Mouse (Mus musculus): ENCODE measurements around the gene Tspan5. TPM values are rescaled to one million over a fixed set of nuclear protein-coding genes. Genes with fewer than 3 reads are reported as not detected.
A peak's percentile ranks its signal among the peaks of the same experiment; 100 is the strongest.

Tspan5 gene
- total RNA-seq, 1 experiment from 2014 or later, result 34.0 TPM

GRCm38 (mm10) chr3:138875282-138875681 is 133.3 kb downstream of the Tspan5 start:
- no peak for ATAC-seq (replicated peaks in 1 of 2; ENCODE audit: insufficient read depth in 1 of 2, low FRiP score in 2 of 2, low TSS enrichment in 1 of 2, low read depth in 1 of 2, poor library complexity in 2 of 2, severe bottlenecking in 2 of 2)

GRCm38 (mm10) chr3:138875936-138876335 is 133.9 kb downstream of the Tspan5 start:
- no peak for ATAC-seq (replicated peaks in 1 of 2; ENCODE audit: insufficient read depth in 1 of 2, low FRiP score in 2 of 2, low TSS enrichment in 1 of 2, low read depth in 1 of 2, poor library complexity in 2 of 2, severe bottlenecking in 2 of 2)

DNA sequence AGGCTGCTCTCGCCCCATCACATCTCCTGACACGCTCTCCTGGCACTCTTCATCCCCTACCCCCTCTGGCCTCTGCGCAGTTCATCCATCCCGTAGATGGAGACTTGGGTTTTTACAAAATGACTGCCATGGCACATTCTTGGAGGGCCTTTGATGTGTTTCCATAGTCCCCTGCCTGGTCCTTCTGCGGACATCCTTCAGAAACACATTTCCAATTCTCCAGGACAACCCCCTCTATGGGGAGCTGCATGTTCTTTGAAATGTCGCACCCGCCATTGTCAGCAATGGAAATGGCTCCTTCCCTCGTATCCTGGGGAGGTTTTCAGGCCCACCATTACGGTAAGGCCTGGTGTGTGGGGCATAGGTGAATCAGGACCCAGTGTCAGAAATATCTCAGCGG is 134.4 kb downstream of the Tspan5 start:
- ATAC-seq (replicated peaks in 1 of 2; ENCODE audit: insufficient read depth in 1 of 2, low FRiP score in 2 of 2, low TSS enrichment in 1 of 2, low read depth in 1 of 2, poor library complexity in 2 of 2, severe bottlenecking in 2 of 2), result no peak

DNA sequence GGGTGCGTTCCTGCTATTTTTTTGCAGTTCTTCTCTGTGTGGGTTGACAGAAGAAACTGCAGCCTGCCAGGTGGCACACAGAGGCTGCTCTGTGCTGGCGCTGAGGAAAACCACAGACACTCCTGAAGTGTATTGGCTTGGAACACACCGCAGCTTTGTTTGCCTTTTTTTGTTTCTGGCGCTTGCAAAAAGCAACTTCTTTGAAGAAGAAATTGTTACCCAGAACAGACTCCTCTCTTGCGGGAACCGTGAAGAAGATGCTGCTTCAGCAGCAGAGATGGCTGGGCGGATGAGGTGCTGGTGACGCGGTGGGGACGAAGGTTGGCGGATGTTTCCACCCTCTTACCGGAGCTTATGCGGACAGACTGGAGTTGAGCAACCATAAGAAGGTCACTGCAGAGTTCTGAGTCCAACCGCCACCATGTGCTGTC is 135.0 kb downstream of the Tspan5 start:
- ATAC-seq (replicated peaks in 1 of 2; ENCODE audit: insufficient read depth in 1 of 2, low FRiP score in 2 of 2, low TSS enrichment in 1 of 2, low read depth in 1 of 2, poor library complexity in 2 of 2, severe bottlenecking in 2 of 2), result no peak

GRCm38 (mm10) chr3:138877741-138878140 is 135.7 kb downstream of the Tspan5 start:
- ATAC-seq (replicated peaks in 1 of 2; ENCODE audit: insufficient read depth in 1 of 2, low FRiP score in 2 of 2, low TSS enrichment in 1 of 2, low read depth in 1 of 2, poor library complexity in 2 of 2, severe bottlenecking in 2 of 2), result no peak

- ATAC-seq (replicated peaks in 1 of 2; ENCODE audit: insufficient read depth in 1 of 2, low FRiP score in 2 of 2, low TSS enrichment in 1 of 2, low read depth in 1 of 2, poor library complexity in 2 of 2, severe bottlenecking in 2 of 2), result no peak
These were observed 139.2 kb downstream of the Tspan5 start for GRCm38 (mm10) chr3:138880999-138881724.

DNA sequence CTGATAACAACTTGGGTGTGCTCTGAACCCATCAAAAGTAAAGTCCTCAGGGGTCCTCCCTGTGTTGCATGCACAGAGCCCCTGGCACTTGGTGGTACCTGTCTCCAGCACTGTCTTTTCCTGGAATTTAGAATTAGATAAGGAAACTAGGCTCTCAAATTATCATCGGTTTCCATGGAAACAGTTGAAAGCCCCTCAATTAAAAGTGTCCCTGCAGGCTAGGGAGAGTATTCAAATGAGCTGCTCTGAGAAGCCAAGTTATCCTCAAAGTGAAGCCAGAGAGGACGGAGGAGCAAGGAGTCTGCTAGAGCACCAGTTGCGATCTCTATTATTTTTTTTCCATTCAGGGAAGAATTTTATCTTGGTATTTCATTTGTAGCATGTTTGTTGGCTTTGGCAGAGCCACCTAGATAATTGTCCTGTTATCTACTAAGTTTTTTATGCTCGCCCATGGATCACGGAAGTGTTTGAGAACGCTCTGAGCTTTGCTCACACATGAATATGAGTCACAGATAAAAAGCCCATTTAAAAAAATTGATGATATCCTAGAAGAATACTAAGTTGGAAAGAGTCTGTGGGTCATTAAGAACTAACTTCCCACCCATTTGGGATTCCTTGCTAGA is 139.8 kb downstream of the Tspan5 start:
- ATAC-seq (replicated peaks in 1 of 2; ENCODE audit: insufficient read depth in 1 of 2, low FRiP score in 2 of 2, low TSS enrichment in 1 of 2, low read depth in 1 of 2, poor library complexity in 2 of 2, severe bottlenecking in 2 of 2), result no peak

DNA sequence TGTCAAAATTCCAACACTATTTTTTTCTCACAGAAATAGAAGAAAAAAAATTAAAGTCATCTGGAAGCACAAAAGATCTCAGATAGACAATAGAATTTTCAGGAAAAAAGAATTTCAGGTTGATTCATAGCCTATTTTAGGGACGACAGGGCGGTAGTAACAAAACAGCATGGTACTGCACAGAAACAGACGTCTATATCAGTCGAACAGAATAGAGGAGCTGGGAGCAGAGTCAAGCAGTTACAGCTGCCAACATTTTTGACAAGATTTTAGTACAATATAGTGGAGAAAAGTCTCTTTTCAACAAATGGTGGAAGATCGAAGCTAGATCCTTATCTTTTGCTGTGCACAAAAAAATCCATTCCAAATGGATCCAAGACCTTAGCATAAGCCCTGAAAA is 144.1 kb downstream of the Tspan5 start:
- no peak for ATAC-seq (replicated peaks in 1 of 2; ENCODE audit: insufficient read depth in 1 of 2, low FRiP score in 2 of 2, low TSS enrichment in 1 of 2, low read depth in 1 of 2, poor library complexity in 2 of 2, severe bottlenecking in 2 of 2)

DNA sequence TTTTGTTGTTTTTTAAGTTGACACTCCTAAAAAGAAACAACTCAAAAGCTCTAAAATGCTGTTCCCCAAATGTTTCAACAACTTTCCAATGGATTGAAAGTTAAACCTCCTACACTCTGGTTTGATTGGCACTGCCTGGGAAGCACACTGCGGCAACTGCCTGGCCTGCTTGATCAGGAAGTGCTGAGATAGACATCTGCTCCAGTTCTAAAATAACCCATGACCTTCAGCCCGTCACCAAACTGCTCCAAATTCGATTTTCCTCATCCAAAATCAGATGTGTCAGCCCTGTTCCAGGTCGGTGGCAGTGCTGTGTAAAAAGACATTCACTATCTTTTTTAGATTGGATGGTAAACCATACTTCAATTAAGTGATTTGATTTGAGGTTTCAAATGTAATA is 147.2 kb downstream of the Tspan5 start:
- no peak for ATAC-seq (replicated peaks in 1 of 2; ENCODE audit: insufficient read depth in 1 of 2, low FRiP score in 2 of 2, low TSS enrichment in 1 of 2, low read depth in 1 of 2, poor library complexity in 2 of 2, severe bottlenecking in 2 of 2)

DNA sequence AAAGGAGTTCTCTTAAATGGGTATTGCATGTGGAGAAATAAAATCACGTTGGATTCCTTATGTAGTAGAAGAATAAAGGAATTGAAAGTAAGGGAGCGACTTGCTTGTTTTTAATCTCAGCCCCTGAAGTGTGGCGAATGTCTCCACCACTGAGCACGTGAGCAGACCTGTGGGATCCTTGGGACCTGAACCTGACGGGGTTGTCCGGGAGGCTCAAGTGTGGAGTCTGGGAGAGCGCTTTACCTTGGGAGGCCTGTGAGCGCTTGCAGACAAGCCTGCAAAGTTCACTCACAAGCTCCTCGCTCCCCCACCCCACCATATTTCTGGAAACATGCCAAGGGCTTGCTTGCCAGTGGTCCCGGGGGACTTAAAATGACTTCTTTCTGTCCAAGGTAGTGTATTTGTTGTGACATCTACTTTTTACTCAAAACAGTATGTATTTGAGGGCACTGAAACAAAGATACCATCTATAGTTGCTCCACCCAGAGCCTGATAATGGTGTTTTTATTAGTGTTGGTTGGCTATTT is 147.8 kb downstream of the Tspan5 start:
- ATAC-seq (replicated peaks in 1 of 2; ENCODE audit: insufficient read depth in 1 of 2, low FRiP score in 2 of 2, low TSS enrichment in 1 of 2, low read depth in 1 of 2, poor library complexity in 2 of 2, severe bottlenecking in 2 of 2), result no peak

GRCm38 (mm10) chr3:138893520-138893919 is 151.5 kb downstream of the Tspan5 start:
- peak; percentile 26 to 30; a peak in 2 of 4 replicates for ATAC-seq (replicated peaks in 1 of 2; ENCODE audit: insufficient read depth in 1 of 2, low FRiP score in 2 of 2, low TSS enrichment in 1 of 2, low read depth in 1 of 2, poor library complexity in 2 of 2, severe bottlenecking in 2 of 2)

- ATAC-seq (replicated peaks in 1 of 2; ENCODE audit: insufficient read depth in 1 of 2, low FRiP score in 2 of 2, low TSS enrichment in 1 of 2, low read depth in 1 of 2, poor library complexity in 2 of 2, severe bottlenecking in 2 of 2), result no peak
These were observed 155.5 kb downstream of the Tspan5 start for GRCm38 (mm10) chr3:138897500-138897899.

GRCm38 (mm10) chr3:138898055-138898454 is 156.1 kb downstream of the Tspan5 start:
- ATAC-seq (replicated peaks in 1 of 2; ENCODE audit: insufficient read depth in 1 of 2, low FRiP score in 2 of 2, low TSS enrichment in 1 of 2, low read depth in 1 of 2, poor library complexity in 2 of 2, severe bottlenecking in 2 of 2), result no peak

DNA sequence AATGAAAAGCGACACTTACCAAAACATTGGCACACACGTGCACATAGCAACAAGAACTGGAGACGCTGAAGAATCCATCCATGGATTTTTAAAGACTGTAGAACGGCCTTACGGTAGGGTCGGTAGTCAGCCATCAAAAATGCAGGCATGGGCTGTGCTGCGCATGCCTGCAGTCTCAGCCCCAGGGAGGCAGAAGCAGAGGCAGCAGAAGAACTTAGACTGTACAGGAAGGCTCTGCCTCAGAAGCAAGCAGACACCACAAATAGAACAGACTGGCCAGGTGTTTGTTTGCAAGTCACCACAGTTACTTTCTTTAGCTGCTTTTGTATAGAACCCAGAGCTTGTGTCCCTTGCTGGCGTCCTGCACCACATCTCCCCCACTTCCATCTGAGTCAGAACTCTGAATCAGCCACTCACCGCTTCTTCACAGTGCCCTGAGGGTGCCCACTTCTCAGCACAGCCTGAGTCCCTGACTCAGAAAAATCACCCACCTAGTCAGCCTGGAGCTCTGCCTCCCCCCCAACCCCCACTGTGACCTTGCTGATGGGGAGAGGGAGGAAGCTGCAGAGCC is 158.7 kb downstream of the Tspan5 start:
- ATAC-seq (replicated peaks in 1 of 2; ENCODE audit: insufficient read depth in 1 of 2, low FRiP score in 2 of 2, low TSS enrichment in 1 of 2, low read depth in 1 of 2, poor library complexity in 2 of 2, severe bottlenecking in 2 of 2), result no peak

- ATAC-seq (replicated peaks in 1 of 2; ENCODE audit: insufficient read depth in 1 of 2, low FRiP score in 2 of 2, low TSS enrichment in 1 of 2, low read depth in 1 of 2, poor library complexity in 2 of 2, severe bottlenecking in 2 of 2), result no peak
These were observed 163.7 kb downstream of the Tspan5 start for GRCm38 (mm10) chr3:138905678-138906077.

- peak; percentile 61 to 88; a peak in 3 of 4 replicates for ATAC-seq (replicated peaks in 1 of 2; ENCODE audit: insufficient read depth in 1 of 2, low FRiP score in 2 of 2, low TSS enrichment in 1 of 2, low read depth in 1 of 2, poor library complexity in 2 of 2, severe bottlenecking in 2 of 2)
These were observed 164.3 kb downstream of the Tspan5 start for GRCm38 (mm10) chr3:138906112-138906880.

GRCm38 (mm10) chr3:138909313-138909712 is 167.3 kb downstream of the Tspan5 start:
- ATAC-seq (replicated peaks in 1 of 2; ENCODE audit: insufficient read depth in 1 of 2, low FRiP score in 2 of 2, low TSS enrichment in 1 of 2, low read depth in 1 of 2, poor library complexity in 2 of 2, severe bottlenecking in 2 of 2), result no peak

GRCm38 (mm10) chr3:138912504-138912903 is 170.5 kb downstream of the Tspan5 start:
- no peak for ATAC-seq (replicated peaks in 1 of 2; ENCODE audit: insufficient read depth in 1 of 2, low FRiP score in 2 of 2, low TSS enrichment in 1 of 2, low read depth in 1 of 2, poor library complexity in 2 of 2, severe bottlenecking in 2 of 2)
